Mouse (Mus musculus) adrenal gland, adult 10 weeks (tissue): ENCODE data around the gene Tmem18. TPM values are rescaled to one million over a fixed set of nuclear protein-coding genes. Genes with fewer than 3 reads are reported as not detected.

Source experiments
- polyA plus RNA-seq: library from polyadenylated mRNA; stranded (reverse); fragments of 350-450 nt; fragmentation: Illumina TruSeq; extraction: RNeasy Lipid Tissue Mini Kit (QIAGEN cat#74804); gene quantifications from one replicate; pipeline ENCODE4 v1.2.3, GENCODE M21; 2014; ENCODE audit warnings: low read depth, low replicate concordance

Gene Tmem18
- polyA plus RNA-seq = 32.2 TPM

GRCm38 (mm10) chr12:30584356-30584740 is at the start of gene Tmem18:
Gene Tmem18 (plus strand): TSS chr12:30584426.

Other genes starting within 250 kb of the Tmem18 start
- not detected for gene Sntg2, start 211.1 kb upstream of the Tmem18 start, polyA plus RNA-seq